Mouse (Mus musculus) olfactory bulb, adult 2 months (tissue): ENCODE results near the gene Tada2b. TPM values are rescaled to one million over a fixed set of nuclear protein-coding genes. Genes with fewer than 3 reads are reported as not detected.

Source experiments
- H3K27ac ChIP-seq: fragments of 200-500 bp; 2 replicates; pipeline ENCODE4 v1.5.1; 2012; ENCODE audit warnings: low read depth, low read length; ENCODE audit not compliant: insufficient read depth
- H3K4me1 ChIP-seq: fragments of 200-500 bp; 2 replicates; pipeline ENCODE4 v1.6.1; 2012; ENCODE audit warnings: low read length; ENCODE audit not compliant: control insufficient read depth, insufficient read depth
- H3K4me3 ChIP-seq: fragments of 200-500 bp; 2 replicates; pipeline ENCODE4 v1.5.1; 2012; ENCODE audit warnings: mild to moderate bottlenecking, low read depth, low read length, moderate library complexity; ENCODE audit not compliant: insufficient read depth
- CTCF ChIP-seq: fragments of 200-500 bp; IDR thresholded peaks from 2 replicates; pipeline ENCODE4 v1.5.1; 2012; ENCODE audit warnings: low read depth, mild to moderate bottlenecking, low read length, moderate library complexity; ENCODE audit not compliant: insufficient read depth
- POLR2A ChIP-seq: fragments of 200-500 bp; IDR thresholded peaks from 2 replicates; pipeline ENCODE4 v1.6.1; 2012; ENCODE audit warnings: mild to moderate bottlenecking, low read depth, low read length, moderate library complexity; ENCODE audit not compliant: insufficient read depth
- WGBS: fragments of 180-500 bp; shearing (Covaris S2); methylation state at CpG from one replicate; pipeline ENCODE4 v1.1.7; 2018; 5-methylcytosine and 5-hydroxymethylcytosine counted together
- polyA plus RNA-seq: library from polyadenylated mRNA; stranded (reverse); fragments of >200 nt; gene quantifications from 2 replicates; pipeline ENCODE4 v1.2.4, GENCODE M21; 2012; ENCODE audit warnings: low replicate concordance; ENCODE audit not compliant: missing spikeins, insufficient read depth, insufficient read length

The Tada2b gene
- polyA plus RNA-seq, 1 experiment, result not detected

GRCm38 (mm10) chr5:36472876-36473655 lies 11.0 kb downstream of the Tada2b start:
- TF ChIP-seq POLR2A (no peak), CTCF (no peak)
- Histone ChIP-seq H3K4me1 (no peaks in the 10 kb centered on the region), H3K27ac (no peak overlapping the region), H3K4me3 (no peak overlapping the region)
- WGBS, result 74% methylated on average over 4 of the region's 4 CpGs

- Histone ChIP-seq H3K4me1 (no peaks in the 10 kb centered on the region), H3K4me3 (no peak overlapping the region), H3K27ac (no peak overlapping the region)
- TF ChIP-seq POLR2A (no peak), CTCF (no peak)
- 93% methylated on average over 8 of the region's 8 CpGs for WGBS
These were observed 12.9 kb downstream of the Tada2b start for GRCm38 (mm10) chr5:36471206-36471605.

GRCm38 (mm10) chr5:36465889-36466288 lies 18.2 kb downstream of the Tada2b start:
- 25% methylated on average over 8 of the region's 8 CpGs for WGBS
- Histone ChIP-seq H3K4me1 (peaks cover 7% of the 10 kb centered on the region; the same call in 1 of the 2 replicates), H3K4me3 (peak overlapping the region; percentile 66; the same call in 1 of the 2 replicates), H3K27ac (no peak overlapping the region)
- no peak for TF ChIP-seq CTCF

GRCm38 (mm10) chr5:36464709-36465661 lies 19.1 kb downstream of the Tada2b start, which contains the start of gene Grpel1:
TSS of gene Grpel1 (plus strand) at chr5:36464998.
- TF ChIP-seq CTCF (no peak), POLR2A (peak; percentile 63)
- Histone ChIP-seq H3K4me1 (peaks cover 7% of the 10 kb centered on the region; the same call in 1 of the 2 replicates), H3K4me3 (peak within 1 kb of the TSS; percentile 86), H3K27ac (peak within 1 kb of the TSS; percentile 47; the same call in 1 of the 2 replicates)
- under 1% methylated on average over 68 of the region's 68 CpGs for WGBS

- Histone ChIP-seq H3K4me1 (peaks cover 7% of the 10 kb centered on the region; the same call in 1 of the 2 replicates), H3K27ac (no peak overlapping the region), H3K4me3 (no peak overlapping the region)
- WGBS, result 26% methylated on average over 5 of the region's 5 CpGs
- TF ChIP-seq CTCF (no peak), POLR2A (no peak)
These were observed 20.7 kb downstream of the Tada2b start for GRCm38 (mm10) chr5:36463391-36463790.

GRCm38 (mm10) chr5:36462810-36463209 lies 21.3 kb downstream of the Tada2b start:
- 15% methylated on average over 7 of the region's 7 CpGs for WGBS
- peak; percentile 81; the same call in 1 of the 2 replicates for TF ChIP-seq CTCF
- TF ChIP-seq POLR2A, result no peak

GRCm38 (mm10) chr5:36461231-36461630 lies 22.9 kb downstream of the Tada2b start:
- 80% methylated on average over 2 of the region's 2 CpGs for WGBS
- Histone ChIP-seq H3K27ac (no peak overlapping the region), H3K4me1 (peaks cover 7% of the 10 kb centered on the region; the same call in 1 of the 2 replicates), H3K4me3 (no peak overlapping the region)
- TF ChIP-seq CTCF, result no peak
- TF ChIP-seq POLR2A, result no peak

More at GRCm38 (mm10) chr5:36462810-36463209, 21.3 kb downstream of the Tada2b start:
- Histone ChIP-seq H3K4me1 (peaks cover 7% of the 10 kb centered on the region; the same call in 1 of the 2 replicates), H3K4me3 (no peak overlapping the region), H3K27ac (no peak overlapping the region)

- TF ChIP-seq CTCF (no peak), POLR2A (no peak)
- H3K27ac ChIP-seq, result no peak overlapping the region
- peaks cover 5% of the 10 kb centered on the region; the same call in 1 of the 2 replicates for H3K4me1 ChIP-seq
- 94% methylated on average over 2 of the region's 2 CpGs for WGBS
- H3K4me3 ChIP-seq, result no peak overlapping the region
These were observed 23.4 kb downstream of the Tada2b start for GRCm38 (mm10) chr5:36460712-36461111.
